Mouse (Mus musculus) stomach, postnatal 0 days (tissue): ENCODE results near the gene Tppp3. TPM values are rescaled to one million over a fixed set of nuclear protein-coding genes. Genes with fewer than 3 reads are reported as not detected.

Experiments used
- ATAC-seq: fragments of 200-750 bp; cut with Nextera tagmentation; 2 replicates; pipeline ENCODE4 v1.8.0; 2017; ENCODE audit not compliant: low FRiP score, low TSS enrichment
- DNase-seq: peaks from one replicate; pipeline ENCODE4 v3.0.0-alpha.2; 2016; ENCODE audit warnings: low spot score
- H3K27ac ChIP-seq: fragments of 300-500 bp; sonication (generic); replicated peaks from 2 replicates; pipeline ENCODE4 v1.5.1; 2014; ENCODE audit warnings: mild to moderate bottlenecking, control low read depth
- H3K27me3 ChIP-seq: fragments of 300-500 bp; sonication (generic); 2 replicates; pipeline ENCODE4 v1.6.1; 2014; ENCODE audit warnings: low read length; ENCODE audit not compliant: control insufficient read depth, insufficient read depth
- H3K36me3 ChIP-seq: fragments of 300-500 bp; sonication (generic); 2 replicates; pipeline ENCODE4 v1.6.1; 2014; ENCODE audit warnings: low read length, mixed read lengths; ENCODE audit not compliant: control insufficient read depth, insufficient read depth
- H3K4me1 ChIP-seq: fragments of 300-500 bp; sonication (generic); replicated peaks from 2 replicates; pipeline ENCODE4 v1.6.1; 2014; ENCODE audit warnings: antibody characterized with exemption; ENCODE audit not compliant: control insufficient read depth, insufficient read depth
- H3K4me2 ChIP-seq: fragments of 300-500 bp; sonication (generic); replicated peaks from 2 replicates; pipeline ENCODE4 v1.6.1; 2014; ENCODE audit warnings: low read depth, mild to moderate bottlenecking, control low read depth, moderate library complexity
- H3K4me3 ChIP-seq: fragments of 300-500 bp; sonication (generic); 2 replicates; pipeline ENCODE4 v1.5.1; 2014; ENCODE audit warnings: low read depth, low read length, control low read depth
- H3K9ac ChIP-seq: fragments of 300-500 bp; sonication (generic); 2 replicates; pipeline ENCODE4 v1.6.1; 2014; ENCODE audit warnings: mild to moderate bottlenecking, low read length, control low read depth, mixed read lengths
- H3K9me3 ChIP-seq: fragments of 300-500 bp; sonication (generic); 2 replicates; pipeline ENCODE4 v1.6.1; 2016; ENCODE audit warnings: low read length; ENCODE audit not compliant: control insufficient read depth
- CTCF ChIP-seq: IDR thresholded peaks from 2 replicates; pipeline ENCODE4 v1.5.1; 2016; ENCODE audit warnings: antibody characterized with exemption, low read depth, mild to moderate bottlenecking, moderate library complexity
- EP300 ChIP-seq: optimal IDR thresholded peaks from 2 replicates; pipeline ENCODE3; 2016; ENCODE audit warnings: antibody characterized with exemption
- WGBS: fragments of 180-500 bp; shearing (Covaris S2); extraction: QIAGEN DNeasy Blood & Tissue Kit; methylation state at CpG from one replicate; pipeline ENCODE4 v1.1.7; 2014; 5-methylcytosine and 5-hydroxymethylcytosine counted together
- polyA plus RNA-seq: library from polyadenylated mRNA; unstranded; fragments of >200 nt; fragmentation: Nextera tagmentation; extraction: Ambion mirVana; gene quantifications from 2 replicates; pipeline ENCODE4 v1.2.1, GENCODE M21; 2015

The Tppp3 gene
- polyA plus RNA-seq, 1 experiment from 2014 or later = 99.8 TPM

- no peaks in the 10 kb centered on the region for H3K27me3 ChIP-seq
- 33% methylated on average over 17 of the region's 17 CpGs for WGBS
- DNase-seq = peak; percentile 84
- no peak overlapping the region for H3K9ac ChIP-seq
- H3K36me3 ChIP-seq = peaks cover 8% of the 10 kb centered on the region; the same call in 1 of the 2 replicates
- H3K4me2 ChIP-seq = 0 out of 2 replicates have a peak overlapping the region, but pooled peaks have one; percentile 11
- H3K4me1 ChIP-seq = peaks cover 2% of the 10 kb centered on the region; the same call in 1 of the 2 replicates
- no peak overlapping the region for H3K4me3 ChIP-seq
- peak overlapping the region; percentile 75 for H3K27ac ChIP-seq
- peak; percentile 52 for ATAC-seq
- TF ChIP-seq CTCF (no peak), EP300 (no peak)
- H3K9me3 ChIP-seq = no peaks in the 10 kb centered on the region
These were observed 2.7 kb upstream of the Tppp3 start for GRCm38 (mm10) chr8:105473816-105474606.

GRCm38 (mm10) chr8:105472983-105473382 lies 1.7 kb upstream of the Tppp3 start:
- Histone ChIP-seq H3K4me1 (peaks cover 2% of the 10 kb centered on the region; the same call in 1 of the 2 replicates), H3K27ac (no peak overlapping the region; the same call in 1 of the 2 replicates), H3K4me2 (no peak overlapping the region), H3K9me3 (no peaks in the 10 kb centered on the region), H3K4me3 (no peak overlapping the region), H3K36me3 (0 out of 2 replicates have a peak, but pooled peaks cover 3% of the 10 kb centered on the region), H3K9ac (no peak overlapping the region), H3K27me3 (no peaks in the 10 kb centered on the region)
- no peak for TF ChIP-seq CTCF
- no peak for TF ChIP-seq EP300
- DNase-seq (no peak), ATAC-seq (no peak)
- 78% methylated on average over 9 of the region's 9 CpGs for WGBS

DNA sequence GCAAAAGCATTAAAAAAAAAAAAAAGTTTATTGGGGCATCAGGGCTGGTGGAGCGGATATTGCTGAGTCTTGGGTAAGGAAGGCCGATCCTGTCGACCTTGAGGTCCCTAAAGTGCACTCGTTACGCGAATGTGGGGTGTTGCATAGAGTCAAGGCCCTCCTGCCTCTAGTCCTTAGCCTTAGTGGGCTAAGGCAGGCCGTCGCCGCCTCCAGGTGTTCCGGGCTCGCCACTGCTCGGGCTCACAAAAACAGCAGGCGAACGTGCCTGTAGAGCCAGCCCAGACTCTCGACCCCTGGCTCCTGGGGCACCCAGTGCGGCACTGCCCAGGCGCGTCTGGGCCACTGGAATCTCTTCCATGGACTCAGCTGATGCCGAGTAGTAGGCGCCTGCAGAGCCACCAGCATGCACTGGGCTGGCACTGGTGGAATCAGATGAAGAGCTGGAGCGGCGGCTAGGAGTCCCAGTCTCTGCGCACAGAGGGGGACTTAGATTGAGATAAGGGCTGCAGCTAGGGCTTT lies 1.1 kb upstream of the Tppp3 start:
- DNase-seq = peak; percentile 16
- Histone ChIP-seq H3K36me3 (peaks cover 6% of the 10 kb centered on the region; the same call in 1 of the 2 replicates), H3K9me3 (no peaks in the 10 kb centered on the region), H3K4me2 (no peak overlapping the region), H3K27me3 (no peaks in the 10 kb centered on the region), H3K4me1 (peaks cover 2% of the 10 kb centered on the region; the same call in 1 of the 2 replicates), H3K27ac (no peak overlapping the region), H3K4me3 (no peak overlapping the region), H3K9ac (no peak overlapping the region)
- WGBS = 68% methylated on average over 23 of the region's 23 CpGs
- no peak for ATAC-seq
- no peak for TF ChIP-seq CTCF
- no peak for TF ChIP-seq EP300

GRCm38 (mm10) chr8:105470681-105471313 lies 529 bp downstream of the Tppp3 start:
- H3K4me3 ChIP-seq = peak overlapping the region; percentile 36
- H3K36me3 ChIP-seq = peaks cover 4% of the 10 kb centered on the region; the same call in 1 of the 2 replicates
- peak; percentile 13 for DNase-seq
- no peak for ATAC-seq
- H3K4me2 ChIP-seq = peak overlapping the region; percentile 56
- H3K4me1 ChIP-seq = peaks cover 2% of the 10 kb centered on the region; the same call in 1 of the 2 replicates
- H3K9ac ChIP-seq = peak overlapping the region; percentile 50
- 24% methylated on average over 11 of the region's 11 CpGs for WGBS
- no peak for TF ChIP-seq EP300
- TF ChIP-seq CTCF = no peak
- 0 out of 2 replicates have a peak overlapping the region, but pooled peaks have one; percentile 30 for H3K27ac ChIP-seq
- H3K27me3 ChIP-seq = no peaks in the 10 kb centered on the region
- H3K9me3 ChIP-seq = no peaks in the 10 kb centered on the region

GRCm38 (mm10) chr8:105470262-105470661 lies 1.1 kb downstream of the Tppp3 start:
- peaks cover 2% of the 10 kb centered on the region; the same call in 1 of the 2 replicates for H3K4me1 ChIP-seq
- no peak overlapping the region for H3K9ac ChIP-seq
- ATAC-seq = no peak
- peak overlapping the region; percentile 36 for H3K4me3 ChIP-seq
- H3K27ac ChIP-seq = no peak overlapping the region
- no peak for TF ChIP-seq EP300
- no peak for TF ChIP-seq CTCF
- WGBS = 60% methylated on average over 5 of the region's 5 CpGs
- H3K36me3 ChIP-seq = peaks cover 4% of the 10 kb centered on the region; the same call in 1 of the 2 replicates
- H3K4me2 ChIP-seq = peak overlapping the region; percentile 56
- H3K27me3 ChIP-seq = no peaks in the 10 kb centered on the region
- DNase-seq = peak; percentile 13
- H3K9me3 ChIP-seq = no peaks in the 10 kb centered on the region
